Mouse (Mus musculus) central nervous system, embryonic 18 days (tissue): ENCODE measurements around the gene Enthd1. TPM values are rescaled to one million over a fixed set of nuclear protein-coding genes. Genes with fewer than 3 reads are reported as not detected.

ENCODE experiments used
- polyA plus RNA-seq: library from polyadenylated mRNA; depleted of rRNA; stranded (reverse); fragments of >200 nt; gene quantifications from 2 replicates; pipeline ENCODE4 v1.2.3, GENCODE M21; 2012; rRNA removed

The Enthd1 gene
- 0.04 TPM in 1 of 2 replicates, not detected in the other for polyA plus RNA-seq

DNA sequence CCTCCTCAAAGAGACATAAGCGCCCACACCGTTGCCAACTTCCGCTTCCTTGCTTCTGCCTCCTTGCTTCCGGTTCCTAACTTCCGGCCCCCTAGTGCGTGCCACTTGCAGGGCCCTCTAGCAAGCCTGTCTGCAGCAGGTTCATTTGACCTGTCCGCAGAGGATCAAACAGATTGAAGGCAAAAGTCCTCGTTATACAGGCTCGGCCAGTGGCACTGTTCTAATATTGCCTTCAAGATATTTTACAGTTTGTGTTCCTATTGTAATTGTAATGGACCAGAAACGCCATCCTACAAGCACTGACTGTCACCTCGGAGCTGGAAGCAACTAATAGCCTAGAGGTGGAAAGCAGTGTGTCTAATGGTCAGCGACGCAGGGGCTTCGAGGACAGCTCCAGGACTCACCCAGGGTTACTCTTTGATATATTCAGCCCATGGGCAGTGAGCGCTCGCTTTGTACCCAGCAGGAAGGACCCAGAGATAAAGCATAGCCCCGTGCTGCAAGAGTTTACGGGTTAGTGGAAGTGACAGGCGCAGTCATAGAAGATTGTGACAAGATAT is at the start of gene Enthd1:
Enthd1 (minus strand) TSS at position 51 of the 560 bp plus-strand sequence.

GRCm38 (mm10) chr15:80572291-80572690 is 7.3 kb upstream of the Enthd1 start, which contains the start of gene Grap2:
Gene Grap2 (plus strand): TSS chr15:80572594.

Other genes starting within 250 kb of the Enthd1 start
- 0.05 and 0.07 TPM in 2 replicates for gene Grap2, start 7.4 kb upstream of the Enthd1 start, polyA plus RNA-seq
- 0.31 and 0.39 TPM in 2 replicates for gene Fam83f, start 106.7 kb upstream of the Enthd1 start, polyA plus RNA-seq
- gene Tnrc6b, start 146.2 kb upstream of the Enthd1 start, polyA plus RNA-seq: 17.8 and 18.9 TPM in 2 replicates